Mouse (Mus musculus): Measurements from ENCODE around the gene Ifnar2. TPM values are rescaled to one million over a fixed set of nuclear protein-coding genes. Genes with fewer than 3 reads are reported as not detected.

Ifnar2 gene
- polyA plus RNA-seq, 1 experiment from 2014 or later, result 39.5 TPM

DNA sequence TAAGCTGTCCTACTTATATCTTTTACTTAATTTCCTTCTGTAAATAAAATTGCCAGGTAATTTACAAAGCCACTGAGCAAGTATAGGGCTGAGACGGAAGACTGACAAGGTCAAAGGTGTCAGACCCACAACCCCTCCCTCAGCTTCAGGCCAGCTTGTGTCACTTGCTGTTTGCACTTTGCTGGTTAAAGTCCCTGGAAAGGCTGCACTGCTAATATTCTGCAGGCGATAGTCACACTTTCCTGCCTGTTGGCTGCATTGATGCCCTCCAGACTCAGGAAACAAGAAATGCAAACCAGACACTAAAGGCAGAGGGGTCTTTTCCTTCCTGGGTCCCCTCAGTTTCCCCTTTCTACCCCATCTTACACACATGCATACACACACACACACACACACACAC, 10.6 kb upstream of the Ifnar2 start:
- H3K27ac ChIP-seq (replicated peaks), result no peak overlapping the region
- no peaks in the 10 kb centered on the region for H3K36me3 ChIP-seq
- WGBS, result 79% methylated on average over 2 of the region's 2 CpGs
- H3K9ac ChIP-seq, result no peak overlapping the region
- H3K27me3 ChIP-seq, result no peaks in the 10 kb centered on the region
- no peak overlapping the region for H3K4me2 ChIP-seq
- no peak for ATAC-seq (ENCODE audit: low FRiP score, low read depth)
- no peak overlapping the region for H3K4me3 ChIP-seq
- H3K9me3 ChIP-seq, result no peaks in the 10 kb centered on the region
- 0 out of 2 replicates have a peak, but pooled peaks cover 3% of the 10 kb centered on the region for H3K4me1 ChIP-seq (replicated peaks)

DNA sequence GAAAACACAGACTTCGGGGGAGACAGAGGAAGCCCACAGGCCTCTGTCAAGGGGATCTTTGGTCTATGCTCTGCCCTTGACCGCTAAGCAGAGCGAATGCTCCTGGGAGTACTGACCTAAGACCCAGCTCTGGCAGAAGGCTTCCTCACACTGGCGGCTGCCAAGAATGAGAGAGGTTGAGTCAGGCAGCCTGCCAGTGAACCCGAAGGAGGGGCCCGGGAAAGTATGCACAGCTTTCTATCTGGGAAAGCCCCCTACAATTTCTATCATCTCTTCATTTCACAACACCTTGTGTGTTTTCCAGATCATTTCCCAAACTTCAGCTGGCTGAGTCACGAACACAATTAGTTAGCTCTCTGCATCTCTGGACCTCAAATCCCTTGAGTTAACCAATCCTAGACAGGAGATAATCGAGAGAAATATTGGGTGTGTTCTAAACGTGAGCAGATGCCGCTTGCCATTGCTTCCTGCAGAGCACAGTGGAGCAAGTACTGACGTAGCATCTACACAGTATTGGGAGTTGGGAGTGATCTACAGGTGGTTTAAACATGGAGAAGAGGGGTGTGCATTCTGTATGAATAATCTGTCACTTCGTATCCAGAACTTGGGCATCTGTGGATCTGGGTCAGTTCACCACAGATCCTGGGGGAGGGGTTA, 9.8 kb upstream of the Ifnar2 start:
- H3K36me3 ChIP-seq, result no peaks in the 10 kb centered on the region
- ATAC-seq (ENCODE audit: low FRiP score, low read depth), result no peak
- 0 out of 2 replicates have a peak, but pooled peaks cover 3% of the 10 kb centered on the region for H3K4me1 ChIP-seq (replicated peaks)
- H3K27ac ChIP-seq (replicated peaks), result 0 out of 2 replicates have a peak overlapping the region, but pooled peaks have one; percentile 28
- no peak overlapping the region for H3K4me2 ChIP-seq
- no peaks in the 10 kb centered on the region for H3K9me3 ChIP-seq
- 63% methylated on average over 12 of the region's 12 CpGs for WGBS
- no peak overlapping the region for H3K9ac ChIP-seq
- H3K27me3 ChIP-seq, result no peaks in the 10 kb centered on the region
- H3K4me3 ChIP-seq, result no peak overlapping the region

DNA sequence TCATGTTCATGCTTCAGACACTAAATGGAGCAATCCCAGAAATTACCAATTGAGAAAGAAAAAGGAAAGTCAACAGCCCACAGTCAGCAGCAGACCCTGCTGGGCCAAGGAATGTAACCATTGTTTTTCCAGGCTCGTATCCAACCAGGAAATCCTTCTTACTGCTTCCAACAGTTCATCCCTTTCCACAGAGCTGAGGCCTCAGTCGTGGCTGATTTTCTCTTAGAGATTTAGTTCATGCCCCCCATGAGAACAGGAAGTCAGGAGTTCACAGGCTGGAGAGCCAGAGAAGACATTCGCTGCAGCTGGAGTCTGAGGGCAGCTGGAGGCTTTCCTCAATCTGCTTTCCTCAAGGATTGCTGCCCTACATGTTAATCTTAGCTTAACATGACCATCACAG, 9.1 kb upstream of the Ifnar2 start:
- Histone ChIP-seq H3K9me3 (no peaks in the 10 kb centered on the region), H3K4me3 (no peak overlapping the region), H3K9ac (no peak overlapping the region), H3K36me3 (no peaks in the 10 kb centered on the region), H3K4me2 (no peak overlapping the region), H3K27ac (replicated peaks) (0 out of 2 replicates have a peak overlapping the region, but pooled peaks have one; percentile 28), H3K27me3 (no peaks in the 10 kb centered on the region), H3K4me1 (replicated peaks) (0 out of 2 replicates have a peak, but pooled peaks cover 3% of the 10 kb centered on the region)
- WGBS, result 36% methylated on average over 3 of the region's 3 CpGs
- ATAC-seq (ENCODE audit: low FRiP score, low read depth), result no peak

DNA sequence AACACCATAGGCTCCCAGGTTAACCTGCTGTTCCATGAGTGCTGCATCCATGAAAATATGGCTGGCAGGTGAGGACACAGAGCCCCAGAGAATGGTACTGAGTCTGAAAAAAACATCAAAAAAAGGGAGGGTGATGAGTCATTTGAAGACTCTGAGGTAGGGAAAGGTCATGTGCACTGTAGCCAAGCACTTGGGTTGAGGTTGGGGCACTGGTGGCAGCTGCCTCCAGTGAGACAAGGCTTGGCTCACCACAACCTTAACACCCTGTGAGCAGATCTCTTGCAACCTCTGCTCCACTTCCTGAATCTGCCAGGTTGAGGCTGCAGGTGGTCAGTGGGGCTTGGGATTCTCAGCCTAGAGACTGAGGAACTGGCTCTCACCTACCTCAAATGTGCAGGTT, 6.0 kb upstream of the Ifnar2 start:
- no peak overlapping the region for H3K4me3 ChIP-seq
- H3K36me3 ChIP-seq, result no peaks in the 10 kb centered on the region
- no peak overlapping the region for H3K27ac ChIP-seq (replicated peaks)
- H3K4me1 ChIP-seq (replicated peaks), result 0 out of 2 replicates have a peak, but pooled peaks cover 4% of the 10 kb centered on the region
- H3K9ac ChIP-seq, result no peak overlapping the region
- ATAC-seq (ENCODE audit: low FRiP score, low read depth), result no peak
- H3K4me2 ChIP-seq, result no peak overlapping the region
- no peaks in the 10 kb centered on the region for H3K9me3 ChIP-seq
- no peaks in the 10 kb centered on the region for H3K27me3 ChIP-seq

DNA sequence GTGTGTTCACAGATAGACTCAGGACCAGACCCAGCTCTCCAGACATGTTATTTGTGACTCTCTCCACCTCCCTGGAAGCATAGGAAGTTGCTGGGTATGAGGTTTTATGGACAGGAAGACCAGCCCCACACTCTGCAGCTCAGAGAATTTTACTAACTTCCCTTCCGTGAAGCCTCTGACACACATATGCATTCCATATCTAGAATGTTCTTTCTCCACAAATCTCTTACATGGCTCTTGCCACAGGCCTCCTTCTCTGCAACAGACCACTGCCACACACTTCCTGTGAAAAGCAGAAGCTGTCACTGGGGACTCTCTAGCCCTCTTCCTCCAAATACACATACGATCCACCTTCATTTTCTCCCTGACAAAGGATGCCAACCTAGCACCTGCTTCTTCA, 5.5 kb upstream of the Ifnar2 start:
- no peaks in the 10 kb centered on the region for H3K36me3 ChIP-seq
- H3K9me3 ChIP-seq, result no peaks in the 10 kb centered on the region
- 89% methylated on average over 2 of the region's 2 CpGs for WGBS
- no peak for ATAC-seq (ENCODE audit: low FRiP score, low read depth)
- no peak overlapping the region for H3K4me3 ChIP-seq
- H3K9ac ChIP-seq, result no peak overlapping the region
- no peak overlapping the region for H3K27ac ChIP-seq (replicated peaks)
- 0 out of 2 replicates have a peak, but pooled peaks cover 6% of the 10 kb centered on the region for H3K4me1 ChIP-seq (replicated peaks)
- no peaks in the 10 kb centered on the region for H3K27me3 ChIP-seq
- no peak overlapping the region for H3K4me2 ChIP-seq

DNA sequence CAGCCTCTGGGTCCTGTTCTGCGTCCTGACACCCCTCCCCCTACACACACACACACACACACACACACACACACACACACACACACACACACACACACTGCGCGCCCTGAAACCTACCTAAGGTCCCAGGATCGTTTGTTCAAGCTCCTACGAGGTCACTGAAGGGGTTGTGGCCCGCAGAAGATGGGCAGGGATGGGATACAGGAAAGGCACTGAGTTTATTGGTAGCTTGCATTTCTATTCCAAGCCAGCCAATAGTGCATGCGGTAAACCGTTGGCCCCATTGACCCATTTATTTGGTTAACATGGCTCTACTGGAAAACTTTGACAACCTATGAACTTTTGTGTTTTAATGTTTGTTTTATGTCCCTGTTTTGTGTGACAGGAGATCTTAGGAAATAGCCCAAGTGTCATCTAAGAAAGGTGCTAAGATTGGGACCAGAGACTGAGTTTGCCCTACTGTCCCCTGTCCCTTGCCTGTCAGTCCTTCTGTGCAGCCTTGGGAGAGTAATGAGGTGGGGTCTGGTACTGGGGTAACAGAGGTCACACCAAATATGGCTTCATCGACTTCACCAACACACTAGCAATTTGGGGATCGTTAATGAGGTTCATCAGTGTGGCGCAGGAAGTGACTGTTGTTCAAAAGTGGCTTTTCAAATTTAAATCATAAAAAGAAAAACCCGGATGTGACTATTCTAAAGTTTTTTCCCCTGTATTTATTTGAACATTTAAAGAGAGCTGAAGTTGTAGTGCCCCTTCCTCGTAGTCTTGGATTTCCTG, 1.1 kb downstream of the Ifnar2 start:
- Histone ChIP-seq H3K9me3 (no peaks in the 10 kb centered on the region), H3K4me3 (peak overlapping the region; percentile 85), H3K27me3 (no peaks in the 10 kb centered on the region), H3K4me1 (replicated peaks) (peaks cover 22% of the 10 kb centered on the region), H3K36me3 (no peaks in the 10 kb centered on the region), H3K27ac (replicated peaks) (peak overlapping the region; percentile 96), H3K9ac (peak overlapping the region; percentile 70), H3K4me2 (peak overlapping the region; percentile 71)
- WGBS, result 43% methylated on average over 13 of the region's 13 CpGs
- ATAC-seq (ENCODE audit: low FRiP score, low read depth), result no peak

DNA sequence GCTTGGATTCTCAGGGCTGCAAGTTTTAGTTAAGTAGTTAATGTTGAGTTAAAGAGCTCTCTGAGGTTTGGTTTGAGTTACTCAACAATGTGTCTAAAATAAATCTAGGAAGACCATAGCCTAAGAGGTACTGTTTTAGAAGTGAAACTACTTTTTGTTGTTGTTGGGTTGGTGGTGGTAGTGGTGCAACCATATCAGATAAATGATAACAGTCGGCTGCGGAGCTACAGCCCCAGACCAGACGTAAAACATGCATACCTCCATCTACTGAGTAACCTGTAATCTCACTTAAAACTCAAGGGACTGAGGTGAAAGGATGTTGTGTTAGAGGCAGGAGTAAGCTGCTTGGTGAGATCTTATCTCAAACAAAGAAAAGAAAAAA, 1.7 kb downstream of the Ifnar2 start:
- Histone ChIP-seq H3K27me3 (no peaks in the 10 kb centered on the region), H3K9ac (no peak overlapping the region), H3K4me3 (no peak overlapping the region), H3K4me2 (peak overlapping the region; percentile 71), H3K36me3 (no peaks in the 10 kb centered on the region), H3K4me1 (replicated peaks) (peaks cover 28% of the 10 kb centered on the region), H3K27ac (replicated peaks) (no peak overlapping the region), H3K9me3 (no peaks in the 10 kb centered on the region)
- ATAC-seq (ENCODE audit: low FRiP score, low read depth), result no peak
- 87% methylated on average over 3 of the region's 3 CpGs for WGBS

DNA sequence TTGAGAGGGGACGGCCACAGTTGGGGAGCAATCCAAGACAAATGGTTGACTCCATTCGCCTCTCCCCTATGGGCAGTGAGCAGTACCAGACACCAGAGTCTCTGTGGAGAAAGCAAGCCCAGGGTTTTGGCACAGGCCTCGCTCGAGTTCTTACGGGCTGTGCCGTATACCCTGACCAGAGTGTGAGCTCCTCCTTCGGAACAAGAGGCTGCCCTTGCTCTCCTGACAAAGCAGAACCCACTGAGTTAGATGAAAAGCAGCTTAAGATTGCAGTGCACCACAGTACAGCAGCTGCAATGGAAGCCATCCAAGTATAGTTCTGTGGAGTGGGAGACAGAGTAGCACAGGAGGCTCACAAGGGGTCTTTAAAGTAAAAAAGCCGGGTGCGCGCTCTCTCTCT, 4.1 kb downstream of the Ifnar2 start:
- Histone ChIP-seq H3K36me3 (no peaks in the 10 kb centered on the region), H3K27me3 (no peaks in the 10 kb centered on the region), H3K4me2 (no peak overlapping the region), H3K4me3 (no peak overlapping the region), H3K9ac (no peak overlapping the region), H3K27ac (replicated peaks) (peak overlapping the region; percentile 48), H3K4me1 (replicated peaks) (peaks cover 26% of the 10 kb centered on the region), H3K9me3 (no peaks in the 10 kb centered on the region)
- ATAC-seq (ENCODE audit: low FRiP score, low read depth), result no peak
- WGBS, result 81% methylated on average over 10 of the region's 10 CpGs

DNA sequence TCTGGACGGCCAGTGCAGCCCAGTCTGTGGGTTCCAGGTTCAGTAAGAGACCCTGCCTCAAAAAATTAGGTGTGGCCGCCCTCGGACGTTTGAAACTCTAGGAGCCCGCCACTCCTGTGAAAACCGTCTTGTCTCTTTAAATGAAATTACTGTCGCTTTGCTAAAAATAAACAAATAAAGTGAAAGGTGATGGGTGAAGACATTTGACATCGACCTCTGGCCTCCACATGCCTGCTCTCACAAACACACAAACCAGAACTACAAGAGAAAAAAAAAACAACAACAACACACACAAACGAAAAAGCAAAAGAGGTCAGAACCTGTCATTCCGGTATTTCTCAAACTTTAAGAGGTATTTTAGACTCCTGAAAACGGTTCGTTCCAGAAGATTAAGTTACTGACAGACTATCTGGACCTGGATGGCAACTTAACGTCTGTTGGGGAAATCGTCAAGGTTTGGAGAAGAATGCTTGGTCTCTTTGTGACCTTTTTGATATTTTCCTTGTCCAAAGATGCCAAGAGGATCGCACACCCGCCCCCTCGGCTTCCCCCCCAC, 5.9 kb downstream of the Ifnar2 start:
- H3K4me3 ChIP-seq, result no peak overlapping the region
- H3K27ac ChIP-seq (replicated peaks), result peak overlapping the region; percentile 68; the same call in 1 of the 2 replicates
- no peaks in the 10 kb centered on the region for H3K27me3 ChIP-seq
- WGBS, result 55% methylated on average over 17 of the region's 17 CpGs
- H3K36me3 ChIP-seq, result no peaks in the 10 kb centered on the region
- no peak overlapping the region for H3K4me2 ChIP-seq
- peaks cover 23% of the 10 kb centered on the region for H3K4me1 ChIP-seq (replicated peaks)
- ATAC-seq (ENCODE audit: low FRiP score, low read depth), result no peak
- H3K9me3 ChIP-seq, result no peaks in the 10 kb centered on the region
- H3K9ac ChIP-seq, result no peak overlapping the region

DNA sequence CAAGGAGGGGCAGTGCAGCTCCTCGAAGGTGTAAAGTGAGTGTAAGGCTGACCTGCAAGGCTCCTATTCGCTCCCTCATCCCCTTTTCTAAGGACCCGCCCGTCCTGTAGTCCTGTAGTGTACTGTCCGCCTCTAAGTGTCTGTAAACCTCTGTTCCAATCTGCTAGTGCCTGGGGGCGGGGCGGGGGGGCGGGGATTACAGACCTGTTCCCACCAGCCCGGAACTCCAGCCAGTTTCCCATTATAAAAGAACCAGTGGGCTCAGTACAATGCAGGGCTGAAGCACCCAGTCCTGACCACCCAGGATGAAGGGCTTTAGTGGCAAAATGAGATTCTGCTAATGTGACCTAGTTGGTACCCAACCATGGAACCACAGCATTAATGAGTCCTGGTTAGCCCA, 6.4 kb downstream of the Ifnar2 start:
- peaks cover 19% of the 10 kb centered on the region for H3K4me1 ChIP-seq (replicated peaks)
- H3K9ac ChIP-seq, result no peak overlapping the region
- no peak overlapping the region for H3K4me3 ChIP-seq
- WGBS, result 29% methylated on average over 9 of the region's 9 CpGs
- no peaks in the 10 kb centered on the region for H3K27me3 ChIP-seq
- peak overlapping the region; percentile 68; the same call in 1 of the 2 replicates for H3K27ac ChIP-seq (replicated peaks)
- no peak overlapping the region for H3K4me2 ChIP-seq
- peak; percentile 57; the same call in 1 of the 2 replicates for ATAC-seq (ENCODE audit: low FRiP score, low read depth)
- peaks cover under 1% of the 10 kb centered on the region; the same call in 1 of the 2 replicates for H3K36me3 ChIP-seq
- no peaks in the 10 kb centered on the region for H3K9me3 ChIP-seq

DNA sequence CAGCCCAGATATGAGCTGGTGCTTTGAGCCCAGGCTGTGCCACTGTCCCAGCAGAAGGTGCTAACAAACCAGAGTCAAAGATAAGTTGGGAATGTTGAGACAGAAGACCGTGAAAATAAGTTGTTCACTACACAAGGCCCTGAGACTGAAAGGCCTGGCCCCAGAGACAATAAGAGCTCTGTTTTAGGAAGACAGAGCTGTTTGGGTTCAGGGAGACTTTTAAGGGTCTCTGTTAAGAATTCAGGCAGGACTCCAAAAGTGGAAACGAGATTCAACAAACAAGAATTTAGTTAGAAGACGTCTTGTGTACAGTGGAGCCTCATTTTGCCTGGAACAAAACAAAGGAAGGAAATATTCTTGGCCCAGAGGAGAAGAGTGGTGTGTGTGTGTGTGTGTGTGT, 6.8 kb downstream of the Ifnar2 start:
- Histone ChIP-seq H3K9me3 (no peaks in the 10 kb centered on the region), H3K4me2 (no peak overlapping the region), H3K4me1 (replicated peaks) (peaks cover 15% of the 10 kb centered on the region; the same call in 1 of the 2 replicates), H3K27me3 (no peaks in the 10 kb centered on the region), H3K4me3 (no peak overlapping the region), H3K36me3 (peaks cover 5% of the 10 kb centered on the region; the same call in 1 of the 2 replicates), H3K27ac (replicated peaks) (peak overlapping the region; percentile 68; the same call in 1 of the 2 replicates), H3K9ac (no peak overlapping the region)
- ATAC-seq (ENCODE audit: low FRiP score, low read depth), result peak; percentile 47; the same call in 1 of the 2 replicates
- 46% methylated on average over 3 of the region's 3 CpGs for WGBS

DNA sequence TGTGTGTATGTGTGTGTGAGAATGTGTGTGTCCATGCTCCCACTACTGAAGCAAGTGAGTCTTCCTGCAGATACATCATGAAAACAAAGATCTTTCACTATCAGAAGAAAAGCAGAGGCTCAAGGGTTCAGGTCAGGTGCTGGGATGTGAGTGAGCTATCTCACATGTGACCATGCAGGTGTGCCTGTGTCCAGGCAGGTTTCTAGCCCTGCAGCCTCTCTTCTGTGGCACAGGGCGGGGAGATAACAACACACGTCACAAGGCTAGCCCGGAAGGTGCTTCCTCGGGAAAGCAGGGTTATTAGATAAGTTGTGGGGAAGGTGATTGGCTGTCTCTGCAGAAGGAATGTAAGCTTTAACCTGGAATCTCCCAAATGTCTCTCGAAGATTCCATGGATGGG, 7.6 kb downstream of the Ifnar2 start:
- H3K9me3 ChIP-seq, result no peaks in the 10 kb centered on the region
- no peak for ATAC-seq (ENCODE audit: low FRiP score, low read depth)
- H3K4me2 ChIP-seq, result no peak overlapping the region
- no peak overlapping the region for H3K27ac ChIP-seq (replicated peaks)
- 92% methylated on average over 5 of the region's 5 CpGs for WGBS
- H3K4me3 ChIP-seq, result no peak overlapping the region
- H3K4me1 ChIP-seq (replicated peaks), result peaks cover 8% of the 10 kb centered on the region; the same call in 1 of the 2 replicates
- no peak overlapping the region for H3K9ac ChIP-seq
- peaks cover 10% of the 10 kb centered on the region for H3K36me3 ChIP-seq
- H3K27me3 ChIP-seq, result no peaks in the 10 kb centered on the region

Measured in hindbrain, embryonic 15.5 days (tissue).